Mouse (Mus musculus): ENCODE data around the gene Ankrd13a. TPM values are rescaled to one million over a fixed set of nuclear protein-coding genes. Genes with fewer than 3 reads are reported as not detected.
A peak's percentile ranks its signal among the peaks of the same experiment; 100 is the strongest.

The Ankrd13a gene
- polyA plus RNA-seq, 1 experiment: 92.1 TPM

DNA sequence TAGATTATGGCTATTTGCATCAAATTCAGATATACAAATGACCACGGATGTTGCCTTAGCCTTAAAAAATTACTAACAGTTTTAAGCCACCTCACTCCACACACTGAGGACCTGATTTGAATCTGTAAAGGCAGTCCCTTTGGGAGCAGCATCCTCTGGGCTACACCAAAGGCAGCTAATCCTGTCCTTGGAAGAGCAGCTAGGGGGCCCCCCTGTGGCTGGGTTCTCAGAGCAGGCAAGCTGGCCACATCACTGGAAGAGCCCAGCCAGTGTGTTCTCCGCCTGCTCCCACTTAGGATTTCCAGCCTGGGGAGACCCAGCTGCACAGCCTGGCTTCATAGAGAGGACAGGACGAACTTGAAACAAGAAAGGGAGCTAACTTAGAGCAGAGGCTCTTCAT, 30.5 kb downstream of the Ankrd13a start:
- DNase-seq: peak; percentile 33
- H3K4me1 ChIP-seq (ENCODE audit: control insufficient read depth, insufficient read depth, low read length): peaks cover 15% of the 10 kb centered on the region
- TF ChIP-seq CTCF (IDR thresholded peaks at IDR 0.05; ENCODE audit: insufficient read depth, low read length) (0 out of 2 replicates have a peak, but pooled peaks have one; percentile 10), POLR2A (IDR thresholded peaks at IDR 0.05; ENCODE audit: borderline replicate concordance, extremely low read depth, low read depth, low read length) (no peak)
- WGBS: 40% methylated on average over 3 of the region's 3 CpGs
- H3K4me3 ChIP-seq (replicated peaks; ENCODE audit: extremely low read depth, low read depth, low read length): no peak overlapping the region

DNA sequence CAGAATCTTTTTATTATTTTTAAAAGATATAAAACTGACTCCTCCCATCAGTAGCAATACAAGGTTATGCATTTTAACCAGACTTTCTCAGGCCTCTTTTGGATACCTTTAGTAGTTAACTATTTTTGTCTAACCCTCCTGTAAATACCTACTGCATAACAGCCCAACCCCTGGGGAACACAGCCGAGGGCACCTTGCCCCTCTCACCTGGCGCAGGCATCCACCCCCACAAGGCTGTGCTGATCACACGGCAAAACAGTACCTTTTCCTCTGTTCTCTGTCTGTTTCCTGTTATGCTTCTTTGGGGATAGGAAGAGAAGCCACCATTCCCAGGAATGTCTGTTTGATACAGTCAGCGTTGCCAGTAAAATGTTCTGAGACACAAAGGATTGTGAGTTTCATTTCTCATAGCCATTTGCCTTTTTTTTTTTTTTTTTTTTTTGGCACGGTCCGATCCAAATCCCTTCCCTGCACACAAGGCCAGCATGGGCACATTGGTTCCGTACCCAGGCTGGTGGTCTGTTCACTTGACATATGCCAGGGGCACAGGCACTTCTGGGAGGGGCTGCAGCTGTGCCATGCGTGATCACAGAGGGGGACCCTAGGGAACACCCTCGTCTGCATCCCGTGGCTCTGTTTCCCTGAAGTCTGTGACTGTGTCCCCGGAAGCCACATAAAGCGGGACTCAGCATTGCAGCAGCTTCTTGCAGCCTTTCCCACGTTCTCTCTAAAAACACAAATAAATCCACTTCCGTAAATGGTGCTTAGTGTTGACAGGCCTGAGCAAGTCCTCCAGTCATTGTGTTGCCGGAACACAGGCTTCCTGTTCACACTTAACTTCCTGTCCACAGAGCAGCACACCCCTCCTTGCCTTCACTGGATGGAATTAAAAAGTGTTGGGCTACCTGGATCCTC, 31.2 kb downstream of the Ankrd13a start:
- WGBS: 37% methylated on average over 15 of the region's 15 CpGs
- Histone ChIP-seq H3K4me1 (ENCODE audit: control insufficient read depth, insufficient read depth, low read length) (peaks cover 15% of the 10 kb centered on the region), H3K4me3 (replicated peaks; ENCODE audit: extremely low read depth, low read depth, low read length) (peak overlapping the region; percentile 39)
- no peak for DNase-seq
- TF ChIP-seq CTCF (IDR thresholded peaks at IDR 0.05; ENCODE audit: insufficient read depth, low read length): no peak
- no peak for TF ChIP-seq POLR2A (IDR thresholded peaks at IDR 0.05; ENCODE audit: borderline replicate concordance, extremely low read depth, low read depth, low read length)

DNA sequence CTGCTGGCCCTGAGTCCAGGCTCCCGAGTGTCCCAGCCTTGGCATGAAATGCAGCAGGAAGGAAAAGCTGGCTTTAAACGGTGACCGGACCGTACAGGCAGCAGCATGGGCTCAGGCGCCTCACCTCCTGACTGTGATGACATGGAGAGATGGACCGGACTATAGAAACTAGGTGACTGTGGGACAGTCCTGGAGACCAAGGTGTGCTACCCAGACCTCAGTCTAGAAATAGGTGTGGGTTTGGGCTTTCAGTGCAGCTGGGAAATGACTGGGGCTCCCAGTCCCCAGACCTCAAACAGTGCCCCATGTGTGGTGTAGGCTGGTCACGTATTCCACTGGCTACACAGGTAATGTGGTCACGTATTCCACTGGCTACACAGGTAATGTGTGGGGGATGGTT, 32.2 kb downstream of the Ankrd13a start:
- 50% methylated on average over 8 of the region's 8 CpGs for WGBS
- TF ChIP-seq CTCF (IDR thresholded peaks at IDR 0.05; ENCODE audit: insufficient read depth, low read length) (no peak), POLR2A (IDR thresholded peaks at IDR 0.05; ENCODE audit: borderline replicate concordance, extremely low read depth, low read depth, low read length) (no peak)
- no peak for DNase-seq
- peaks cover 15% of the 10 kb centered on the region for H3K4me1 ChIP-seq (ENCODE audit: control insufficient read depth, insufficient read depth, low read length)
- H3K4me3 ChIP-seq (replicated peaks; ENCODE audit: extremely low read depth, low read depth, low read length): peak overlapping the region; percentile 8

DNA sequence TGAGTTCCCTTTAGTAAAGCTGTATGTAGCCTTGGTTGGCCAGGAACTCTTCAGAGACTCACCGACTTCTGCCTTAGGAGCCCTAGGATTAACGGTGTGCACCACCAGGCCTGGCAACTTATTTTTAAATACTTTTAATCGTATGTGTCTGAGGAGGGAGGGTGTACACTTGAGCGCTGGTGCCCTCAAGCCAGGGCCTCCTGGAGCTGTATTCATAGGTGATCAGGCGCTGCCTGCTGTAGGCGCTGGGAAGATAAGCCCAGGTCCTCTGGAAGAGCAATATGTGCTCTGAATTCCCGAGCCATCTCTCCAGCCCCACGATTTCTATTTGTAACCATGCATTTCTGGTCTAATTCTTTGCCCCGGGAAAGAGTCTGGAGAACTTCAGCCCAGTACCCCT, 32.6 kb downstream of the Ankrd13a start:
- DNase-seq: no peak
- Histone ChIP-seq H3K4me3 (replicated peaks; ENCODE audit: extremely low read depth, low read depth, low read length) (no peak overlapping the region), H3K4me1 (ENCODE audit: control insufficient read depth, insufficient read depth, low read length) (peaks cover 15% of the 10 kb centered on the region)
- no peak for TF ChIP-seq CTCF (IDR thresholded peaks at IDR 0.05; ENCODE audit: insufficient read depth, low read length)
- no peak for TF ChIP-seq POLR2A (IDR thresholded peaks at IDR 0.05; ENCODE audit: borderline replicate concordance, extremely low read depth, low read depth, low read length)
- 51% methylated on average over 9 of the region's 9 CpGs for WGBS

DNA sequence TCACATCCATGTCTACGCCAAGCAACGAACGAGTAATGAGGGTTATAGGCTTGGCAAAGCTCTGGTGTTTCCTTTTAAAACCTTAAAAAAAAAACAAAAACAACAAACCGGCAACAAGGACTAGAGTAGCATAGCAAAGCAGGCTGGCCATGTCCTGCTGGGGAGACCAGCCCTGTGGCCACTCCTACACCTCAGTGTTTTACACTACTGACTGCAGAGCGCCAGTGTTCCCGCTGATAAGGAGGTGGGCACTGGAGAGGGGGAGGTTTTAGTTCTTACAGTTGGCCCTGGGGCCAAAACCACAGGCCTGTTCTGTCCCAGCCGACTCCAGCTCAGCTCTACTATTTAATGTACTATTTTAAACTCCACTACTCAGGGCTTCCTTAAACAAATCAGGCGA, 33.0 kb downstream of the Ankrd13a start:
- TF ChIP-seq POLR2A (IDR thresholded peaks at IDR 0.05; ENCODE audit: borderline replicate concordance, extremely low read depth, low read depth, low read length) (no peak), CTCF (IDR thresholded peaks at IDR 0.05; ENCODE audit: insufficient read depth, low read length) (no peak)
- peaks cover 14% of the 10 kb centered on the region for H3K4me1 ChIP-seq (ENCODE audit: control insufficient read depth, insufficient read depth, low read length)
- no peak overlapping the region for H3K4me3 ChIP-seq (replicated peaks; ENCODE audit: extremely low read depth, low read depth, low read length)
- 35% methylated on average over 8 of the region's 8 CpGs for WGBS
- DNase-seq: no peak

DNA sequence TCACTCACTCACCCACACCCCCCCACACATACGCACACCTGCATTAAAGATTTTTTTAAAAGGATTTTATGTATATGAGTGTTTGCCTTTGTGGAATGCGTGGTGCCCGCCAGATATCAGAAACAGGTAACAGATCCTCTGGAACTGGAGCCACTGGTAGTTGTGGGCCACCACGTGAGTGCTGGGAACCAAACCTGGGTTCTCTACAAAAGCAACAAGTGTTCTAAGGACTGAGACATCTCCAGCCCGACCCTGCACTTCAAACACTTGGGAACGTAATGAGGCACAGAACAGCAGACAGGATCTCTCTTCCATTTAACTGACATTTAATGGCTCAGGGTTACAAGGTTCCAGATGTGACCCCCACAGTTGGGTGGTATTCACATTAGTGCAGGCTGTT, 33.4 kb downstream of the Ankrd13a start:
- 80% methylated on average over 6 of the region's 6 CpGs for WGBS
- Histone ChIP-seq H3K4me3 (replicated peaks; ENCODE audit: extremely low read depth, low read depth, low read length) (no peak overlapping the region), H3K4me1 (ENCODE audit: control insufficient read depth, insufficient read depth, low read length) (peaks cover 12% of the 10 kb centered on the region)
- DNase-seq: no peak
- no peak for TF ChIP-seq POLR2A (IDR thresholded peaks at IDR 0.05; ENCODE audit: borderline replicate concordance, extremely low read depth, low read depth, low read length)
- no peak for TF ChIP-seq CTCF (IDR thresholded peaks at IDR 0.05; ENCODE audit: insufficient read depth, low read length)

DNA sequence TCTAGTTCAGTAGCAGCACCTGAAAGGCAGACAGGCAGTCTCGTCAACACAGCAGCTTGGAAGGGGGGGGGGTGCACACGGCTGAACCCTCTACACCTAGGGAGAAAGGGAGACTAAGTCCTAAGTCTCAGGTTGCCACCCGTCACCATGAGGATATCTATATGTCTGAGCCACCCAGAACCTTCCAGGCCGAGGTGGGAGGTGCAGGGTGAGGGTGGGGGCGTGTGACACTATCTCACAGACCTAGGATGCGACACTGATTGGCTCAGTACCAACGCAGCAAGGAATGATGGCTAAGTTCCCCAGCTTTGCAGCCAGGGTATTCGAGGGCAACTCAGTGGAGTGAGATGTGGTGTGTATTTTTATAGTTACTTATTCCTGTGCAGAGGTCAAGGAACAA, 33.9 kb downstream of the Ankrd13a start:
- no peak overlapping the region for H3K4me3 ChIP-seq (replicated peaks; ENCODE audit: extremely low read depth, low read depth, low read length)
- WGBS: 78% methylated on average over 8 of the region's 8 CpGs
- no peak for TF ChIP-seq CTCF (IDR thresholded peaks at IDR 0.05; ENCODE audit: insufficient read depth, low read length)
- TF ChIP-seq POLR2A (IDR thresholded peaks at IDR 0.05; ENCODE audit: borderline replicate concordance, extremely low read depth, low read depth, low read length): no peak
- DNase-seq: no peak
- peaks cover 12% of the 10 kb centered on the region for H3K4me1 ChIP-seq (ENCODE audit: control insufficient read depth, insufficient read depth, low read length)

DNA sequence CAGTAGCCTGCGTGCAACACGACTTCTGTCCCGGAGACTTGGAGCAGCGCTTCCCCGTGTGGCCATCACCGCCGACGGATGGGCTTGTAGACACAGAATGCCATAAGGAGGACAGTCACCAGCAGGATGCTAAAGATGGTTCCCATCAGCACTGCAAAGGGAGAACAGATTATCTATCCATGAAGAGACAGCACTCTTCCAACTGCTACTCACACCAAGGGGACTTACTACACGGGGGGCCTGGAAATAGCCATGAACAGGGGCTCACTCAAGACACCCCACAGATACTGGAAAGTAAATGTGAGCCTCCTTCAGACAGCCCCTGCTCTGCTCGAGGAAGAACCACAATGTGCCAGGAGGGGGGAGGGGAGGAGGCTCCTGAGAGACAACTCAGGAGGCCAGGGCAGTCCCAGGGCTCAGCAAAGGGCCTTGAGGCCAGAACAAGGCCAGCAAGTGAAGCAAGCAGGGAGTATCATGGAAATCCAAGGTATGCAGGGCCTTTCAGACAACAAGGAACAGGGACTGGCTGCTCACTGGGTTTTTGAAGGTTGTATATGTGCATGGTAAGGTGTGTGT, 34.8 kb downstream of the Ankrd13a start:
- 80% methylated on average over 10 of the region's 10 CpGs for WGBS
- DNase-seq: no peak
- TF ChIP-seq CTCF (IDR thresholded peaks at IDR 0.05; ENCODE audit: insufficient read depth, low read length): no peak
- TF ChIP-seq POLR2A (IDR thresholded peaks at IDR 0.05; ENCODE audit: borderline replicate concordance, extremely low read depth, low read depth, low read length): no peak
- Histone ChIP-seq H3K4me3 (replicated peaks; ENCODE audit: extremely low read depth, low read depth, low read length) (no peak overlapping the region), H3K4me1 (ENCODE audit: control insufficient read depth, insufficient read depth, low read length) (peaks cover 12% of the 10 kb centered on the region)

DNA sequence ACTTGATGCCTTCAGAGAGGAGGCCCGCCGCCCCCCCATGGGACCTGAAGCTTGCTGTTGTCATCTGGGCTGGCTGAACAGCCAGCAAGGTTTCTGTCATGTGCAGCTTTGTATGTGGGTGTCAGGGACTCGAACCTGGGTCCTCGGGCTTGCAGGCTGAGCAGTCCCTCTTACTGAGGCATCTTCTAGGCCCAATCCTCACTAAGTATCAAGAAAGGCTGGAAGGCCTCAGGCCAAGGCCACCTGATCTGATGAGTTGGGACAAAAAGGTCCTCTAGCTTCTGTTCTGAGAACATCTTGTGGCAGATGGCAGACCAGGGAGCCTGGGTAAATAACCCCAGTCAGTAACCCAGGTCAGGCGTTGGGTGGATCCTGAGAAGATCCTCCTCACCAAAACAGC, 35.3 kb downstream of the Ankrd13a start:
- Histone ChIP-seq H3K4me3 (replicated peaks; ENCODE audit: extremely low read depth, low read depth, low read length) (no peak overlapping the region), H3K4me1 (ENCODE audit: control insufficient read depth, insufficient read depth, low read length) (peaks cover 12% of the 10 kb centered on the region)
- 93% methylated on average over 5 of the region's 5 CpGs for WGBS
- DNase-seq: no peak
- TF ChIP-seq POLR2A (IDR thresholded peaks at IDR 0.05; ENCODE audit: borderline replicate concordance, extremely low read depth, low read depth, low read length): no peak
